Mouse (Mus musculus) MEL (cell line): Measurements from ENCODE around the gene Prnd. TPM values are rescaled to one million over a fixed set of nuclear protein-coding genes. Genes with fewer than 3 reads are reported as not detected.

Source experiments
- DNase-seq: peaks from one replicate; pipeline ENCODE4 v3.0.0; 2011; ENCODE audit warnings: low read depth, low spot score
- H3K27ac ChIP-seq: 2 replicates; pipeline ENCODE4 v1.5.1; 2012; ENCODE audit warnings: low read depth, mild to moderate bottlenecking, control low read depth, low read length, moderate library complexity; ENCODE audit not compliant: control insufficient read depth
- H3K27me3 ChIP-seq, 2 experiments: fragments of 150-350 bp in 1 of 2; sonication (generic) in 1 of 2; 2 replicates each; pipeline ENCODE4 v1.6.1; 2012; ENCODE audit warnings: low read length in 2 of 2, mild to moderate bottlenecking in 2 of 2, improper control_type of control experiment in 1 of 2, moderate library complexity in 1 of 2; ENCODE audit not compliant: insufficient read depth in 2 of 2, control insufficient read depth in 1 of 2
- H3K36me3 ChIP-seq, 2 experiments: 2 replicates each; pipeline ENCODE4 v1.6.1; 2012 to 2014; ENCODE audit warnings: low read length in 2 of 2, improper control_type of control experiment in 1 of 2, inconsistent platforms in 1 of 2, mild to moderate bottlenecking in 1 of 2; ENCODE audit not compliant: insufficient read depth in 2 of 2, control insufficient read depth in 1 of 2
- H3K4me1 ChIP-seq, 2 experiments: fragments of 150-350 bp in 1 of 2; sonication (generic) in 1 of 2; 2 replicates each; pipeline ENCODE4 v1.6.1; 2012; ENCODE audit warnings: low read length in 2 of 2, improper control_type of control experiment in 1 of 2, mild to moderate bottlenecking in 1 of 2; ENCODE audit not compliant: insufficient read depth in 2 of 2, control insufficient read depth in 1 of 2
- H3K4me3 ChIP-seq, 2 experiments: fragments of 150-350 bp in 1 of 2; sonication (generic) in 1 of 2; 2 replicates each; pipeline ENCODE4 v1.5.1; 2012; ENCODE audit warnings: low read depth in 2 of 2, low read length in 2 of 2, mild to moderate bottlenecking in 2 of 2, moderate library complexity in 2 of 2, control low read depth in 1 of 2, improper control_type of control experiment in 1 of 2; ENCODE audit not compliant: control insufficient read depth in 1 of 2, insufficient read depth in 1 of 2
- H3K79me2 ChIP-seq: 2 replicates; pipeline ENCODE4 v1.6.1; 2012; ENCODE audit warnings: mild to moderate bottlenecking, low read length, moderate library complexity; ENCODE audit not compliant: control insufficient read depth, poor library complexity, insufficient read depth
- H3K9ac ChIP-seq: 2 replicates; pipeline ENCODE4 v1.6.1; 2012; ENCODE audit warnings: low read depth, mild to moderate bottlenecking, control low read depth, low read length, moderate library complexity; ENCODE audit not compliant: control insufficient read depth, poor library complexity, severe bottlenecking
- H3K9me3 ChIP-seq: fragments of 150-350 bp; sonication (generic); replicated peaks from 2 replicates; pipeline ENCODE4 v1.6.1; 2012; ENCODE audit warnings: mild to moderate bottlenecking, low read length, improper control_type of control experiment, moderate library complexity; ENCODE audit not compliant: insufficient read depth
- GATA1 ChIP-seq: IDR thresholded peaks from 2 replicates; pipeline ENCODE4 v1.6.1; 2011; ENCODE audit warnings: low read depth, low read length, improper control_type of control experiment
- JUND ChIP-seq: IDR thresholded peaks from 2 replicates; pipeline ENCODE4 v1.6.1; 2011; ENCODE audit warnings: low read depth, mild to moderate bottlenecking, improper control_type of control experiment, low read length
- KAT2A ChIP-seq: conservative IDR thresholded peaks from 2 replicates; pipeline ENCODE4 v1.6.1; 2012; ENCODE audit warnings: low read depth, low read length, improper control_type of control experiment, inconsistent platforms
- MAX ChIP-seq: IDR thresholded peaks from 2 replicates; pipeline ENCODE4 v1.6.1; 2011; ENCODE audit warnings: low read length, improper control_type of control experiment
- MEF2A ChIP-seq: IDR thresholded peaks from 2 replicates; pipeline ENCODE4 v1.6.1; 2014; ENCODE audit warnings: low read depth, mild to moderate bottlenecking, inconsistent platforms, low read length, improper control_type of control experiment; ENCODE audit not compliant: poor library complexity, insufficient replicate concordance, severe bottlenecking; ENCODE audit errors: extremely low read depth
- MYC ChIP-seq: IDR thresholded peaks from 2 replicates; pipeline ENCODE4 v1.6.1; 2011; ENCODE audit warnings: low read depth, mild to moderate bottlenecking, low read length, improper control_type of control experiment, moderate library complexity
- POLR2A ChIP-seq, 2 experiments: IDR thresholded peaks; 2 replicates each; pipeline ENCODE4 v1.6.1; 2011 to 2012; ENCODE audit warnings: low read length in 2 of 2, mild to moderate bottlenecking in 2 of 2, control low read depth in 1 of 2, improper control_type of control experiment in 1 of 2, low read depth in 1 of 2, moderate library complexity in 1 of 2; ENCODE audit not compliant: control insufficient read depth in 1 of 2, insufficient read depth in 1 of 2, poor library complexity in 1 of 2
- POLR2AphosphoS5 ChIP-seq: IDR thresholded peaks from 2 replicates; pipeline ENCODE4 v1.6.1; 2012; ENCODE audit warnings: low read depth, borderline replicate concordance, mild to moderate bottlenecking, inconsistent platforms, low read length, moderate library complexity, mixed read lengths
- RAD21 ChIP-seq: IDR thresholded peaks from 2 replicates; pipeline ENCODE4 v1.6.1; 2011; ENCODE audit warnings: mild to moderate bottlenecking, low read depth, low read length, improper control_type of control experiment
- TAL1 ChIP-seq: IDR thresholded peaks from 2 replicates; pipeline ENCODE4 v1.6.1; 2012; ENCODE audit warnings: mild to moderate bottlenecking, inconsistent platforms, low read length, moderate library complexity, mixed read lengths
- TCF12 ChIP-seq: IDR thresholded peaks from 2 replicates; pipeline ENCODE4 v1.6.1; 2014; ENCODE audit warnings: low read depth, mild to moderate bottlenecking, inconsistent platforms, low read length, improper control_type of control experiment, moderate library complexity
- UBTF ChIP-seq: IDR thresholded peaks from 2 replicates; pipeline ENCODE4 v1.6.1; 2012; ENCODE audit warnings: low read depth, mild to moderate bottlenecking, inconsistent platforms, low read length, improper control_type of control experiment, moderate library complexity, borderline replicate concordance; ENCODE audit not compliant: insufficient read depth
- USF2 ChIP-seq, 2 experiments: IDR thresholded peaks; 2 replicates each; pipeline ENCODE4 v1.6.1; 2011 to 2012; ENCODE audit warnings: improper control_type of control experiment in 2 of 2, low read length in 2 of 2, borderline replicate concordance in 1 of 2, inconsistent platforms in 1 of 2, low read depth in 1 of 2, mild to moderate bottlenecking in 1 of 2; ENCODE audit not compliant: insufficient read depth in 1 of 2
- ZMIZ1 ChIP-seq: IDR thresholded peaks from 2 replicates; pipeline ENCODE4 v1.6.1; 2012; ENCODE audit warnings: low read depth, mild to moderate bottlenecking, inconsistent platforms, low read length, improper control_type of control experiment, moderate library complexity
- polyA plus RNA-seq, 2 experiments: library from polyadenylated mRNA; stranded (reverse) in 1 of 2; unstranded in 1 of 2; fragments of >175 nt in 1 of 2; fragments of >200 nt in 1 of 2; gene quantifications; 2 replicates each; pipeline versions ENCODE4 v1.2.1 to v1.2.4; 2012; ENCODE audit warnings: low replicate concordance in 2 of 2, low read depth in 1 of 2; ENCODE audit not compliant: insufficient read length in 2 of 2, insufficient read depth in 1 of 2, missing spikeins in 1 of 2
- total RNA-seq: library from RNA; depleted of rRNA; stranded (reverse); fragments of 300-350 nt; gene quantifications from 2 replicates; pipeline ENCODE4 v1.2.3, GENCODE M21; 2012; rRNA removed

The Prnd gene
- total and polyA plus RNA-seq, 3 experiments = 0.06 TPM; not detected in 2

DNA sequence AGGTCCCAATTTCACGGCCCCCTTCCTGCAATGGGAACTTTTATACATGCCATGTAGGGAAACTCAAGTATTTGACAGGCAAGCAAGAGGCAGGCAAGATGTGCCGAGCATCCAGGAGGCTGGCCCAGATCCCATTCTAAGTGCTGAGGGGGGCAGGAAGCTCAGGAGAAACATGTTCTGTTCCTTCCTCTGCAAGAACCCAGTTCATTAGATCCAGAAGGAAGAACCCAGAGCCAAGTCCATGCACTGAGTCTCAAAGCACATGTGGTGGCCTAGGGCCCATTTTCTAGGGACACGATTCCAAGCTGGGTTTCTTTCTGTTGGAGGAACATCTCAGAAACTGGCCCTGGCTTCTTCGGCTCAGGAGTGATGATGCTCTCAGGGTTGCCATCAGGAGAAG, 54.8 kb downstream of the Prnd start:
- H3K27me3 ChIP-seq = no peaks in the 10 kb centered on the region
- no peak overlapping the region for H3K27ac ChIP-seq
- no peak overlapping the region for H3K4me3 ChIP-seq
- no peaks in the 10 kb centered on the region for H3K79me2 ChIP-seq
- TF ChIP-seq USF2 (IDR thresholded peaks at IDR 0.05; ENCODE audit: borderline replicate concordance in 1 of 2, insufficient read depth in 1 of 2, low read depth in 1 of 2, low read length in 2 of 2) = no peak
- TF ChIP-seq MAX = no peak
- TF ChIP-seq TAL1 = no peak
- no peak for TF ChIP-seq GATA1
- no peak for TF ChIP-seq KAT2A
- TF ChIP-seq UBTF = no peak
- TF ChIP-seq MYC = no peak
- TF ChIP-seq MEF2A = no peak
- TF ChIP-seq RAD21 = no peak
- no peak for TF ChIP-seq JUND
- no peak for TF ChIP-seq TCF12
- TF ChIP-seq POLR2AphosphoS5 = no peak
- TF ChIP-seq ZMIZ1 = no peak
- no peak for TF ChIP-seq POLR2A (IDR thresholded peaks at IDR 0.05; ENCODE audit: control insufficient read depth in 1 of 2, insufficient read depth in 1 of 2, low read depth in 1 of 2, low read length in 2 of 2, poor library complexity in 1 of 2)
- DNase-seq = no peak
- no peak overlapping the region for H3K9ac ChIP-seq
- no peaks in the 10 kb centered on the region for H3K36me3 ChIP-seq
- no peaks in the 10 kb centered on the region for H3K4me1 ChIP-seq
- no peaks in the 10 kb centered on the region for H3K9me3 ChIP-seq

Other genes starting within 250 kb of the Prnd start
- 0.23 and 0.62 TPM in 2 replicates for gene Erv3, start 91.1 kb upstream of the Prnd start, total RNA-seq
- gene Erv3, start 91.1 kb upstream of the Prnd start, polyA plus RNA-seq = under 1 TPM in 1 of 2 experiments, not detected in 1; 0.36 TPM
- gene Prnp, start 40.9 kb upstream of the Prnd start, total RNA-seq = 17.1 and 18.3 TPM in 2 replicates
- 10 to 100 TPM in 1 of 2 experiments, not detected in 1; 24.0 TPM for gene Prnp, start 40.9 kb upstream of the Prnd start, polyA plus RNA-seq
- gene Prn, start 40.9 kb upstream of the Prnd start, total RNA-seq = not detected in 2 replicates
- gene Prn, start 40.9 kb upstream of the Prnd start, polyA plus RNA-seq = not detected
- gene Rassf2, start 79.4 kb downstream of the Prnd start, total RNA-seq = 0.59 and 0.69 TPM in 2 replicates
- 1 to 10 TPM in 1 of 2 experiments, not detected in 1; 4.1 TPM for gene Rassf2, start 79.4 kb downstream of the Prnd start, polyA plus RNA-seq
- gene Slc23a2, start 194.2 kb downstream of the Prnd start, total RNA-seq = 6.5 and 7.9 TPM in 2 replicates
- gene Slc23a2, start 194.2 kb downstream of the Prnd start, polyA plus RNA-seq = 10 to 100 TPM in 1 of 2 experiments, not detected in 1; 10.3 TPM